Mouse (Mus musculus): ENCODE measurements around the gene BC035044. TPM values are rescaled to one million over a fixed set of nuclear protein-coding genes. Genes with fewer than 3 reads are reported as not detected.
A peak's percentile ranks its signal among the peaks of the same experiment; 100 is the strongest.

Gene BC035044
- polyA plus RNA-seq, 1 experiment from 2014 or later: 3.0 TPM

- ATAC-seq (replicated peaks; ENCODE audit: low FRiP score, low TSS enrichment, low read depth): no peak
Observed at GRCm38 (mm10) chr6:128839921-128840320, 51.0 kb downstream of the BC035044 start.

GRCm38 (mm10) chr6:128839266-128839771 is 51.6 kb downstream of the BC035044 start:
- peak overlapping the region; percentile 66 for H3K4me2 ChIP-seq (ENCODE audit: low read length)
- DNase-seq (ENCODE audit: low spot score) (peak; percentile 93), ATAC-seq (replicated peaks; ENCODE audit: low FRiP score, low TSS enrichment, low read depth) (peak; percentile 25)
- H3K36me3 ChIP-seq (ENCODE audit: control insufficient read depth, insufficient read depth, low read length): no peaks in the 10 kb centered on the region
- H3K27me3 ChIP-seq (replicated peaks; ENCODE audit: control insufficient read depth, insufficient read depth, low read length): no peaks in the 10 kb centered on the region
- H3K9me3 ChIP-seq (ENCODE audit: control insufficient read depth, low read length): no peaks in the 10 kb centered on the region
- under 1% methylated on average over 17 of the region's 17 CpGs for WGBS
- H3K27ac ChIP-seq (ENCODE audit: low read depth): peak overlapping the region; percentile 96
- H3K9ac ChIP-seq (ENCODE audit: low read length): peak overlapping the region; percentile 84
- H3K4me3 ChIP-seq (ENCODE audit: low read depth, low read length): peak overlapping the region; percentile 75
- peaks cover 12% of the 10 kb centered on the region for H3K4me1 ChIP-seq (replicated peaks; ENCODE audit: control insufficient read depth, insufficient read depth, low read length)

More at GRCm38 (mm10) chr6:128839921-128840320, 51.0 kb downstream of the BC035044 start:
- H3K36me3 ChIP-seq (ENCODE audit: control insufficient read depth, insufficient read depth, low read length): no peaks in the 10 kb centered on the region
- H3K4me3 ChIP-seq (ENCODE audit: low read depth, low read length): peak overlapping the region; percentile 75; the same call in 1 of the 2 replicates
- no peaks in the 10 kb centered on the region for H3K27me3 ChIP-seq (replicated peaks; ENCODE audit: control insufficient read depth, insufficient read depth, low read length)
- no peak overlapping the region for H3K9ac ChIP-seq (ENCODE audit: low read length)
- WGBS: 68% methylated on average over 7 of the region's 7 CpGs
- DNase-seq (ENCODE audit: low spot score): no peak
- H3K4me2 ChIP-seq (ENCODE audit: low read length): peak overlapping the region; percentile 66
- no peaks in the 10 kb centered on the region for H3K9me3 ChIP-seq (ENCODE audit: control insufficient read depth, low read length)
- peak overlapping the region; percentile 96; the same call in 1 of the 2 replicates for H3K27ac ChIP-seq (ENCODE audit: low read depth)
- peaks cover 12% of the 10 kb centered on the region for H3K4me1 ChIP-seq (replicated peaks; ENCODE audit: control insufficient read depth, insufficient read depth, low read length)

- peak overlapping the region; percentile 84 for H3K9ac ChIP-seq (ENCODE audit: low read length)
- peak overlapping the region; percentile 75 for H3K4me3 ChIP-seq (ENCODE audit: low read depth, low read length)
- no peaks in the 10 kb centered on the region for H3K27me3 ChIP-seq (replicated peaks; ENCODE audit: control insufficient read depth, insufficient read depth, low read length)
- peak overlapping the region; percentile 66 for H3K4me2 ChIP-seq (ENCODE audit: low read length)
- peaks cover 8% of the 10 kb centered on the region for H3K4me1 ChIP-seq (replicated peaks; ENCODE audit: control insufficient read depth, insufficient read depth, low read length)
- ATAC-seq (replicated peaks; ENCODE audit: low FRiP score, low TSS enrichment, low read depth): peak; percentile 63
- under 1% methylated on average over 49 of the region's 49 CpGs for WGBS
- peak; percentile 98 for DNase-seq (ENCODE audit: low spot score)
- H3K27ac ChIP-seq (ENCODE audit: low read depth): peak overlapping the region; percentile 96
- H3K36me3 ChIP-seq (ENCODE audit: control insufficient read depth, insufficient read depth, low read length): no peaks in the 10 kb centered on the region
- H3K9me3 ChIP-seq (ENCODE audit: control insufficient read depth, low read length): no peaks in the 10 kb centered on the region
Observed at GRCm38 (mm10) chr6:128838342-128839265, 52.3 kb downstream of the BC035044 start.

GRCm38 (mm10) chr6:128837454-128838341 is 53.2 kb downstream of the BC035044 start:
- DNase-seq (ENCODE audit: low spot score): peak; percentile 74
- peak overlapping the region; percentile 53 for H3K4me2 ChIP-seq (ENCODE audit: low read length)
- WGBS: under 1% methylated on average over 14 of the region's 14 CpGs
- ATAC-seq (replicated peaks; ENCODE audit: low FRiP score, low TSS enrichment, low read depth): peak; percentile 10; the same call in 1 of the 2 replicates
- H3K27ac ChIP-seq (ENCODE audit: low read depth): peak overlapping the region; percentile 96
- peak overlapping the region; percentile 84 for H3K9ac ChIP-seq (ENCODE audit: low read length)
- H3K4me3 ChIP-seq (ENCODE audit: low read depth, low read length): peak overlapping the region; percentile 75
- no peaks in the 10 kb centered on the region for H3K27me3 ChIP-seq (replicated peaks; ENCODE audit: control insufficient read depth, insufficient read depth, low read length)
- H3K4me1 ChIP-seq (replicated peaks; ENCODE audit: control insufficient read depth, insufficient read depth, low read length): peaks cover 8% of the 10 kb centered on the region
- no peaks in the 10 kb centered on the region for H3K9me3 ChIP-seq (ENCODE audit: control insufficient read depth, low read length)
- no peaks in the 10 kb centered on the region for H3K36me3 ChIP-seq (ENCODE audit: control insufficient read depth, insufficient read depth, low read length)

GRCm38 (mm10) chr6:128836955-128837334 is 54.0 kb downstream of the BC035044 start:
- no peaks in the 10 kb centered on the region for H3K27me3 ChIP-seq (replicated peaks; ENCODE audit: control insufficient read depth, insufficient read depth, low read length)
- H3K4me1 ChIP-seq (replicated peaks; ENCODE audit: control insufficient read depth, insufficient read depth, low read length): peaks cover 5% of the 10 kb centered on the region
- ATAC-seq (replicated peaks; ENCODE audit: low FRiP score, low TSS enrichment, low read depth): no peak
- no peak overlapping the region for H3K27ac ChIP-seq (ENCODE audit: low read depth)
- no peak overlapping the region for H3K9ac ChIP-seq (ENCODE audit: low read length)
- H3K36me3 ChIP-seq (ENCODE audit: control insufficient read depth, insufficient read depth, low read length): no peaks in the 10 kb centered on the region
- DNase-seq (ENCODE audit: low spot score): no peak
- no peaks in the 10 kb centered on the region for H3K9me3 ChIP-seq (ENCODE audit: control insufficient read depth, low read length)
- 0 out of 2 replicates have a peak overlapping the region, but pooled peaks have one; percentile 75 for H3K4me3 ChIP-seq (ENCODE audit: low read depth, low read length)
- 80% methylated on average over 6 of the region's 6 CpGs for WGBS
- H3K4me2 ChIP-seq (ENCODE audit: low read length): peak overlapping the region; percentile 53

- WGBS: 82% methylated on average over 8 of the region's 8 CpGs
- DNase-seq (ENCODE audit: low spot score) (no peak), ATAC-seq (replicated peaks; ENCODE audit: low FRiP score, low TSS enrichment, low read depth) (no peak)
Observed at GRCm38 (mm10) chr6:128836191-128836954, 54.6 kb downstream of the BC035044 start.

GRCm38 (mm10) chr6:128835571-128835970 is 55.4 kb downstream of the BC035044 start:
- Histone ChIP-seq H3K27ac (ENCODE audit: low read depth) (no peak overlapping the region), H3K4me1 (replicated peaks; ENCODE audit: control insufficient read depth, insufficient read depth, low read length) (no peaks in the 10 kb centered on the region), H3K4me2 (ENCODE audit: low read length) (no peak overlapping the region), H3K36me3 (ENCODE audit: control insufficient read depth, insufficient read depth, low read length) (no peaks in the 10 kb centered on the region), H3K9ac (ENCODE audit: low read length) (no peak overlapping the region), H3K27me3 (replicated peaks; ENCODE audit: control insufficient read depth, insufficient read depth, low read length) (no peaks in the 10 kb centered on the region), H3K9me3 (ENCODE audit: control insufficient read depth, low read length) (no peaks in the 10 kb centered on the region), H3K4me3 (ENCODE audit: low read depth, low read length) (no peak overlapping the region)
- WGBS: 71% methylated on average over 4 of the region's 4 CpGs
- no peak for ATAC-seq (replicated peaks; ENCODE audit: low FRiP score, low TSS enrichment, low read depth)
- DNase-seq (ENCODE audit: low spot score): no peak

More at GRCm38 (mm10) chr6:128836191-128836954, 54.6 kb downstream of the BC035044 start:
- Histone ChIP-seq H3K27me3 (replicated peaks; ENCODE audit: control insufficient read depth, insufficient read depth, low read length) (no peaks in the 10 kb centered on the region), H3K4me3 (ENCODE audit: low read depth, low read length) (no peak overlapping the region), H3K9ac (ENCODE audit: low read length) (no peak overlapping the region), H3K4me1 (replicated peaks; ENCODE audit: control insufficient read depth, insufficient read depth, low read length) (no peaks in the 10 kb centered on the region), H3K27ac (ENCODE audit: low read depth) (no peak overlapping the region), H3K36me3 (ENCODE audit: control insufficient read depth, insufficient read depth, low read length) (no peaks in the 10 kb centered on the region), H3K4me2 (ENCODE audit: low read length) (no peak overlapping the region), H3K9me3 (ENCODE audit: control insufficient read depth, low read length) (no peaks in the 10 kb centered on the region)

Measured in intestine, embryonic 14.5 days (tissue).